Mouse (Mus musculus) adrenal gland, adult 8-10 months (tissue): ENCODE data around the gene Vmn1r200. TPM values are rescaled to one million over a fixed set of nuclear protein-coding genes. Genes with fewer than 3 reads are reported as not detected.
"Not testable (repeated sequence)": the region's sequence is repeated elsewhere in the genome, so short reads cannot be mapped to it uniquely, and the experiment has no call there.

ENCODE experiments used
- DNase-seq: peaks from one replicate; pipeline ENCODE4 v3.0.0; 2022
- total RNA-seq, 4 experiments: library from RNA; stranded (reverse); gene quantifications; 2 replicates each; pipeline ENCODE4 v1.2.4; 2022

Gene Vmn1r200
- not detected for total RNA-seq

DNA sequence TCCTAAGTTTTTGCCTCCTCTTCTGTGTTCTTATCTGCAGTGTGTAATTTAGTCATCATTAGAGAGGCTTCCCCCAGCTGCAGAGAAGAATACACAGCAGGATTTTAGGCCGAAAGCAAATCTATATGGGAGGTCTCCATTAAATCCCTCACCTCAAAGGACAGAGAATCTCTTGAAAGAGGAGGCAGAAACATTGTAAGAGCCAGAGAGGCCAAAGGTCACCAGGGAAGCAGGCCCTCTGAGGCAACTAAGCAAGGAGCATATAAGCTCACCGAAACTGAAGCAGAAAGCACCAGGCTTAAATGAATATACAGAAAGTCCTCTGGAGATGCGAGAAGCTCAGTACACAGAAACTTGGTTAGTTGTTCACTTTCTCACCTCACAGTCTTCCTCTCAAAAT, at the start of gene Vmn1r200:
TSS of gene Vmn1r200 (plus strand) at position 301 of the 400 bp plus-strand sequence.
- DNase-seq = no peak

DNA sequence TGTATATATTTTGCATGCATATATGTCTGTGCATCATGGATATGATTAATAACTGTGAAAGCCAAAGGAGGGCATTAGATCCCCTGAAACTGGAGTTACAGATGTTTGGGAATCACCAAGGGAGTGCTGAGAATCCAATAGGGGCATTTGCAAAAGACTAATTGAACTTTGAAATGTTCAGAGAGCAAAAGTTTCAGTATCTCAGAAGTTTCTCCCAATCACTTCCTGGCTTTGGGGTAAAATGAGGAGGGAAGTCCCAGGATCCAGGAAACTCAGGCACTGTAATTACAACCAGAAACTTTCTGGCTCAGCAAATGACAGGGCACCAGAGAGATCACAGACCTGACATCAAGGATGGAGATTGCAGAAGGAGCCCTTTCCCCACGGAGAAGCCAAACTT, 40.1 kb upstream of the Vmn1r200 start, which contains the start of gene Vmn1r198:
TSS of gene Vmn1r198 (plus strand) at position 301 of the 400 bp plus-strand sequence.
- no peak for DNase-seq

DNA sequence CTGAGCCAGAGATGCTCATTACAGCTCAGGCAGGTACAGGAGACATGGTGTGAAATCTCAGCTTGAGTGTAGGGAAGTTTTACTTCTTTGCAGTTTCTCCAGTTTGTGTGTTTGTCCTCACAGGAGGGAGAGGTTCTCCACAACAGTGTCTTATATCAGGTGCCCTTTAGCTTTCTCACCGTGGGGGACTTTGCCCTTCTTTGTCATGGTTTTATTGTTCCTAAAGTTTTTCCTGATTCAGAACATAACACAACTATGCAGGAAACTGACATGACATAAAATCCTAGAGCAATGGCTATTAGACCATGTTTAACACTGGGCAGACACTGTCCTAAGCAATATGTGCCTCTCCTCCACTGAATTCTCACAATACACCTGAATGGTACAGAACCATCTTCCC, 39.4 kb upstream of the Vmn1r200 start:
- no peak for DNase-seq

DNA sequence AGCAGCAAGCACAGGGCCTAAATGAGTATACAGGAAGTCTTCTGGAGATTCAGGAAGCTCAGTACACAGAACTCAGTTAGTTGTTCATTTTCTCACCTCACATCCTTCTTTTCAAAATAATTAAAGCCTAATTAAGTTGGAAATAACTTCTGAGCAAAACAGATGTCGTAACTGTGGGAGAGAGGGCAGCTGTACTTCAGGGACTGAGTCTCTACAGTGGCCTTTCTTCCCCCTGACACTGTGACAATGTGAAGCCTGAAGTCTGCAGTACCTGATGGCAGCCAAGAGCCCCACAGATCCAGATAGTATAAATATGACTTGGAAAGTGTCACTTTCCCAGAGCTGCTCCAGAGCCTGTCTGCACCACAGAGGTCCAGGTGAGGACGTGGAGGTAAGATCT, 10.7 kb upstream of the Vmn1r200 start, which contains the start of gene Vmn1r199:
TSS of gene Vmn1r199 (plus strand) at position 301 of the 400 bp plus-strand sequence.
- DNase-seq = no peak

DNA sequence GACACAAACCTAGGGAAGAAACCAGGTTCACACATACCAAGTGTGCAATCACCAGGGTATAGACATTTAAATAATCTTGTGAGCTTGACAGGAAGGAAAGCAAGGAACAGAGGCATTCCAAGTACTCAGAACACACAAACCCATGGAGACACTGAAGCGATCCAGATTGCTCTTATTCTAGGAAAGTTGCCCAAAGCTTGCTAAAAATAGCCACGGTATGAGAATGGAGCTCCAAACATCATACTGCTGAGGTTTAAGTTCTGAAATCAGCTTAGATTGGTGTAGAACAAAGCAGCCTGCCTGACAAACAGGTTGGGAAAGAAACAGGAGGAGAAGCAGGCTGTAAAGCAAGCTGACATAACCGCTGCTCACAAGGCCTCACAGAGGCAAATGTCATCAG, 9.0 kb upstream of the Vmn1r200 start:
- not testable (repeated sequence) for DNase-seq

DNA sequence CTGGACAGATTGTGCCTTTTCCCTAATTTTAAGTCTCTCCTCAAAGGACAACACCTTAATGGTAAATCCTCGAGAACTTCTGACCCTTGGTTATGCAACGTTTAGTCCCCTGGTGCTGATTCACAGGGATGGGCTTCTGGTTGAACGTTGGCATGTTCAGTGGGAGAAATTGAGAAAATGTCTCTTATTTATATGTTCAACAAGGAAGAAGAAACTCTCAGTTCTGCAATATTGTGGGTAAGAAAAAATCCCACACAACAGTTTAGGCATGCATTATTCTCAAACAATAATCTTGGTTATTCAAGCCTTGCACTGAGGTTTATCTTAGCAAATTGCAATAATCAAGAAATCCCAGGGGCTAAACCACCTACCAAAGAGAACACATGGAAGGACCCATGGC, 6.8 kb upstream of the Vmn1r200 start:
- DNase-seq = no peak

DNA sequence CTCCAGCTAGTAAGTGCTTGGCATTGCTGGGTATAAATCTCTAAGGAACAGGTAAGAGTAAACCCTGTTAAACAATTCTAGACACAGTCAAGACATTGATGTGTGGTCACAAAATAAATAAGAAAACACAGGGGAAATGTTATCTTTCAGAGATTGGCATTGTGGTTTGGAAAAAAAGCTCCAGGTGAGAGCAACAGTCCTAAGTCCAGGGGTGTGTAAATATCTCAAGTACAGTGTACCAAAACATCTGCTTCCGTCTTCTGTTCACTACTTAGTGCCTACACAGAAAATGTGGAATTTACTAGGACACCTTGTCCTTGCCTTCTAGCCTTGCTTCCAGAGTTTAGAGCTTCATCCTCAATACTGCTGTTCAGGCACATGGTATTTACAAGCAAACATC, 3.1 kb upstream of the Vmn1r200 start:
- no peak for DNase-seq

DNA sequence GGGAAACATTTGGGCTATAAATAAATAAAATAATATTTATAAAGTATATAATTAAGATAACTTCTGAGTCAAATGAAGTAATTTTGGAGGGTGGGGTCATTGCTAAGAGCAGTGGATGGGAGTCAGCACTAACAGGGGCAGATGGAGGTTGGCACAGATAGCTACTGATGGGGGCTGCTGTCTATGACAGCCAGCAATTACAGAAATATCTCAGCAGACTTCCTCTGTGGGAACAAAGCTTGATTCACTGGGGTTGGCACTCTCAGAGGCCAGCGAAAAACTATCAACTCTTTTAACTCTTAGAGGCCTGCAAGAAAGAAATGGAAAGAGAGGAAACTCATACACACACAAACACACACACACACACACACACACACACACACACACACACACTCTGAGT, 12.8 kb downstream of the Vmn1r200 start:
- DNase-seq = no peak

Other genes starting within 250 kb of the Vmn1r200 start
- not detected for gene Vmn1r191, start 206.4 kb upstream of the Vmn1r200 start, total RNA-seq
- not detected for gene Vmn1r192, start 199.2 kb upstream of the Vmn1r200 start, total RNA-seq
- not detected for gene Vmn1r193, start 167.2 kb upstream of the Vmn1r200 start, total RNA-seq
- not detected for gene Vmn1r194, start 146.2 kb upstream of the Vmn1r200 start, total RNA-seq
- not detected for gene Vmn1r195, start 119.9 kb upstream of the Vmn1r200 start, total RNA-seq
- not detected for gene Vmn1r196, start 100.5 kb upstream of the Vmn1r200 start, total RNA-seq
- gene Vmn1r197, start 65.8 kb upstream of the Vmn1r200 start, total RNA-seq = not detected
- not detected for gene Vmn1r198, start 40.0 kb upstream of the Vmn1r200 start, total RNA-seq
- not detected for gene Vmn1r199, start 10.6 kb upstream of the Vmn1r200 start, total RNA-seq
- gene Vmn1r201, start 81.5 kb downstream of the Vmn1r200 start, total RNA-seq = not detected
- under 1 TPM in 1 of 4 experiments, not detected in 3; 0.06 TPM for gene Vmn1r202, start 115.0 kb downstream of the Vmn1r200 start, total RNA-seq
- gene Vmn1r203, start 127.7 kb downstream of the Vmn1r200 start, total RNA-seq = not detected
- not detected for gene Vmn1r204, start 162.8 kb downstream of the Vmn1r200 start, total RNA-seq
- not detected for gene Vmn1r205, start 202.6 kb downstream of the Vmn1r200 start, total RNA-seq
- gene Vmn1r206, start 233.9 kb downstream of the Vmn1r200 start, total RNA-seq = not detected